Mouse (Mus musculus) brain, embryonic 14.5 days (tissue): ENCODE data around the gene Dkk3.
A peak's percentile ranks its signal among the peaks of the same experiment; 100 is the strongest.

Experiments
- CTCF ChIP-seq: fragments of 200-500 bp; IDR thresholded peaks from 2 replicates; pipeline ENCODE4 v1.5.1; 2012; ENCODE audit warnings: inconsistent platforms, mild to moderate bottlenecking, moderate library complexity, borderline replicate concordance; ENCODE audit not compliant: insufficient read depth, insufficient read length; ENCODE audit errors: extremely low read depth
- POLR2A ChIP-seq: fragments of 200-500 bp; IDR thresholded peaks from 2 replicates; pipeline ENCODE4 v1.6.1; 2012; ENCODE audit warnings: mild to moderate bottlenecking, inconsistent platforms, borderline replicate concordance; ENCODE audit not compliant: poor library complexity, insufficient read depth, insufficient read length, severe bottlenecking; ENCODE audit errors: extremely low read depth

DNA sequence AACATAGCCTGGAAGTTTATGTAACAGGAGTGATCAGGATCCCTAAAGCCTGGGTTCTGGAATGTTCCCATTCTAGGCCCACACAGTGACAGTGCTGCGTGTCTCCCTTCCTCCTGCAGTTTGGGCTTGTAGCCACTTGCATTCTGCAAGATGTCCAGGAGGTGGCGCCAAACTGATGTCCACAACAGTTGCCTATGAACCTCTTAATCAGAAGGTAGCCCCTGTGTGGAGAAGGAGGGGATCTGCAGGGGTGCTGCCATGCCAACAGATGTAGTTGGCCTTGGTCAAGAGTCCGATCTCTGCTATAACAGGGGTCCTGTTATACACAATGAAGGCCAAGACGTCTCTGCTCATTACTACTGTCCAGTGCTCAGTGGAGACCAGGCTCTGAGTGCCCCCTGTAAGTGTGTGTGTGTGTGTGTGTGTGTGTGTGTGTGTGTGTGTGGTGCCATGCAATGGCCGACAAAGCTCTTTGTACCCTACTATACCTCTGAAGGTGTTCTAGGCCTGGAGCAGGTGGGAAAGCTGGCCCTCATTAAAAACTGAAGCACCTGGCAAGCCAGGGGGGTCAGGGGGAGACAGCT is 24.5 kb upstream of the Dkk3 start:
- TF ChIP-seq CTCF (peak; percentile 98), POLR2A (no peak)
